Mouse (Mus musculus) embryonic facial prominence, embryonic 10.5 days (tissue): ENCODE data around the gene Calr3. TPM values are rescaled to one million over a fixed set of nuclear protein-coding genes. Genes with fewer than 3 reads are reported as not detected.

Experiments used
- DNase-seq: peaks from one replicate; pipeline ENCODE4 v3.0.0-alpha.2; 2017; ENCODE audit warnings: low spot score
- H3K27ac ChIP-seq: fragments of 300-500 bp; sonication (generic); replicated peaks from 2 replicates; pipeline ENCODE4 v1.5.1; 2016; ENCODE audit warnings: mild to moderate bottlenecking
- H3K27me3 ChIP-seq: fragments of 300-500 bp; sonication (generic); replicated peaks from 2 replicates; pipeline ENCODE4 v1.6.1; 2016; ENCODE audit warnings: low read depth, mild to moderate bottlenecking; ENCODE audit not compliant: poor library complexity, severe bottlenecking
- H3K36me3 ChIP-seq: fragments of 300-500 bp; sonication (generic); replicated peaks from 2 replicates; pipeline ENCODE4 v1.6.1; 2016; ENCODE audit warnings: mild to moderate bottlenecking, moderate library complexity
- H3K4me1 ChIP-seq: fragments of 300-500 bp; sonication (generic); 2 replicates; pipeline ENCODE4 v1.6.1; 2016
- H3K4me3 ChIP-seq: fragments of 300-500 bp; sonication (generic); 2 replicates; pipeline ENCODE4 v1.5.1; 2016; ENCODE audit warnings: mild to moderate bottlenecking, moderate library complexity
- H3K9me3 ChIP-seq: fragments of 300-500 bp; sonication (generic); 2 replicates; pipeline ENCODE4 v1.6.1; 2016; ENCODE audit warnings: mild to moderate bottlenecking
- WGBS: fragments of 180-500 bp; shearing (Covaris S2); methylation state at CpG from one replicate; pipeline ENCODE4 v1.1.7; 2016; 5-methylcytosine and 5-hydroxymethylcytosine counted together
- microRNA-seq: library from miRNA; unstranded; fragments of <30 nt; microRNA quantifications from one replicate; pipeline ENCODE4, GENCODE M21; 2017
- polyA plus RNA-seq: library from polyadenylated mRNA; unstranded; fragments of >200 nt; fragmentation: Nextera tagmentation; extraction: Ambion mirVana; gene quantifications from 2 replicates; pipeline ENCODE4 v1.2.1, GENCODE M21; 2016

Calr3 gene
- polyA plus RNA-seq, 1 experiment from 2014 or later: 1.2 TPM

DNA sequence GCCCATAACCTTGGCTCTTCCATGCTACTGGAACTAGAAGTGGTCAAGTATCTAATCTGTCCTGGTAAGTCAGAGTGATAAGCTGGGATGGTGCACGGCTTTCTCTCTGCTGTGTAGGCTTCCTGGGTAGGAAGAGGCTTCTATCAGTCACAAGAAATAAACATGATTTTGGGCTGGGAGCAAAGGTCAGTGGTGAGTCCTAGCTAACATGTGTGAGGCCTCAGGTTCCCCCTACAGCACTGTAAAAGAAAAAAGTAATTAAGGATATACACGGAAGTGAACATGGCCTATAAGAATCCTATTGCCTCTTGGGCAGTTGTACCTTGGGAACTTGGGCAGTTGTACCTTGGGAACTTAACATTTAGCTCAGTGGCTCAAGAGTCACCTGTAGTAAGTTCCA lies 66.8 kb downstream of the Calr3 start:
- H3K4me1 ChIP-seq: no peaks in the 10 kb centered on the region
- 92% methylated on average over 2 of the region's 2 CpGs for WGBS
- H3K4me3 ChIP-seq: no peak overlapping the region
- H3K27ac ChIP-seq: no peak overlapping the region
- no peaks in the 10 kb centered on the region for H3K27me3 ChIP-seq
- H3K36me3 ChIP-seq: peaks cover 100% of the 10 kb centered on the region
- no peaks in the 10 kb centered on the region for H3K9me3 ChIP-seq
- no peak for DNase-seq

DNA sequence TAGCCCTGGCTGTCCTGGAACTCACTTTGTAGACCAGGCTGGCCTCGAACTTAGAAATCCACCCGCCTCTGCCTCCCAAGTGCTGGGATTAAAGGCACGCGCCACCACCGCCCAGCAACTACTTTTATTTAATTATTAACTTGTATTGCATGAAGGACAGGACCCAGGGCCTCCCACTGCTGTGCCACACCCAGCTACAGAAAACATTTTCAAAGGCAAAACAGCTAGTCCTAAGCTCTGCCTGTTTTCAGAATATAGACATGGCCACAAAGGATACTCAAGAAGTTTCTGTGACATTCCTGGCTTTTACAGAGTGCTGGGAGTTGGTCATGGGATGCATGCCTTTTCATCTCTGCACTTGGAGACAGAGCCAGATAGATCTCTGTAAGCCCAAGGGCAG lies 67.4 kb downstream of the Calr3 start:
- DNase-seq: no peak
- 93% methylated on average over 5 of the region's 5 CpGs for WGBS
- Histone ChIP-seq H3K4me3 (no peak overlapping the region), H3K27ac (no peak overlapping the region), H3K27me3 (no peaks in the 10 kb centered on the region), H3K36me3 (peaks cover 100% of the 10 kb centered on the region), H3K4me1 (no peaks in the 10 kb centered on the region), H3K9me3 (no peaks in the 10 kb centered on the region)

DNA sequence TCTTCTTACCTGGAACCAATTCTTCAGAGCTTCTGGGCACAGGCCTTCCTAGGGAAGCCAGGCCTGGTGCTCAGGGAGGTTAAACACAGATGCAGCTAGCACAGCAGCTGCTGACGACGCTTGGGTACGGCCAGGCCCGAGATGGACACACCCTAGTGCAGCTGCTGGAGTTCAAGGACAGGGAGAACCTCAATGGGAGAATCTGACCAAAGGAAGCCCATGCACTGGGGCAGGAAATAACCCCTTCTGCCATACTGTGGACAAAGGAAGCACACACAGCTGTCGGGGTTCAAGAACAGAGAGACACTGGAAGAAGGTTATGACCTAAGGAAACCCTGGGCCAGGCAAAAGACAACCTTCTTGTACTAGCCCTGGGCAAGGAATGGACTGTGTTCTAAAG lies 68.5 kb downstream of the Calr3 start:
- no peaks in the 10 kb centered on the region for H3K27me3 ChIP-seq
- 85% methylated on average over 5 of the region's 5 CpGs for WGBS

More for the DNA sequence above, 68.5 kb downstream of the Calr3 start:
- H3K9me3 ChIP-seq: no peaks in the 10 kb centered on the region
- H3K4me3 ChIP-seq: no peak overlapping the region
- H3K36me3 ChIP-seq: peaks cover 100% of the 10 kb centered on the region
- no peak overlapping the region for H3K27ac ChIP-seq
- H3K4me1 ChIP-seq: no peaks in the 10 kb centered on the region
- DNase-seq: no peak

Small RNAs within 50 kb of the gene (microRNA-seq; reads per million reads assigned to microRNA genes)
- 3.4 reads per million, percentile 4 among the genes with 10 or more reads in this experiment for gene Mir7068

Other genes with a start within 250 kb of the Calr3 start
- gene Cib3, start 231.0 kb downstream of the Calr3 start, polyA plus RNA-seq: not detected in 2 replicates
- gene Gm11034, start 230.2 kb downstream of the Calr3 start, polyA plus RNA-seq: not detected in 2 replicates
- gene Fam32a, start 224.1 kb downstream of the Calr3 start, polyA plus RNA-seq: 77.6 and 82.4 TPM in 2 replicates
- gene Ap1m1, start 203.9 kb downstream of the Calr3 start, polyA plus RNA-seq: 139 and 144 TPM in 2 replicates
- gene Gm10282, start 138.6 kb downstream of the Calr3 start, polyA plus RNA-seq: 31.3 and 36.9 TPM in 2 replicates
- gene Klf2, start 124.8 kb downstream of the Calr3 start, polyA plus RNA-seq: 3.1 and 3.7 TPM in 2 replicates
- gene Eps15l1, start 22.4 kb downstream of the Calr3 start, polyA plus RNA-seq: 79.8 and 81.6 TPM in 2 replicates
- 14.5 and 16.1 TPM in 2 replicates for gene 1700030K09Rik, start within 50 bp of the Calr3 start, polyA plus RNA-seq
- 112 and 115 TPM in 2 replicates for gene Cherp, start 31.4 kb upstream of the Calr3 start, polyA plus RNA-seq
- gene Slc35e1, start 48.7 kb upstream of the Calr3 start, polyA plus RNA-seq: 20.2 and 22.8 TPM in 2 replicates
- gene Med26, start 104.4 kb upstream of the Calr3 start, polyA plus RNA-seq: 20.1 and 20.2 TPM in 2 replicates
- gene Smim7, start 127.2 kb upstream of the Calr3 start, polyA plus RNA-seq: 107 TPM in 2 replicates
- gene Tmem38a, start 128.2 kb upstream of the Calr3 start, polyA plus RNA-seq: 9.8 and 11.2 TPM in 2 replicates
- gene Nwd1, start 202.8 kb upstream of the Calr3 start, polyA plus RNA-seq: not detected in 2 replicates